Mouse (Mus musculus): Measurements from ENCODE around the gene Mmrn1. TPM values are rescaled to one million over a fixed set of nuclear protein-coding genes. Genes with fewer than 3 reads are reported as not detected.
A peak's percentile ranks its signal among the peaks of the same experiment; 100 is the strongest.
"Not testable (repeated sequence)": the region's sequence is repeated elsewhere in the genome, so short reads cannot be mapped to it uniquely, and the experiment has no call there.

The Mmrn1 gene
- 1.8 and 2.7 TPM in 2 replicates for polyA plus RNA-seq (2015; fragmentation: Nextera tagmentation; extraction: Ambion mirVana)

DNA sequence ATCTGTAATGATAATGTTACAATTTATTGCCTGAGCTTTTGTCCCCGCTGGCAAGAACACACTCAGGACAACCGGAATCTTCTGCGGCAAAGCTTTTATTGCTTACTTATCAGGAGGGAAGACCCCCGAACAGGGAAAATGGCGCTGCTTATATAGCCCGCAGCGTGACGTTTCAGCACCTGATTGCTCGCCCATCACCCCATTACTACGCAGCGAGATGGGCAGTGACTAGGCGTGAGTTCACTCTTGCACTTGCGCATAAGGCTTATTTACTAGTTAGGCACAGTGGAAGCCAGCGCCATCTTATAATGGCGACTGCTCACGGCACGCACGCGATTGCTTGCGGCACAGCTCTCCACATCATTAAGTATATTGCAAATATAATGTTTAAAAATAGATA lies at the start of gene Mmrn1:
Gene Mmrn1, plus strand, starts transcription at position 301 of the 400 bp plus-strand sequence.
- WGBS = 91% methylated on average over 20 of the region's 20 CpGs
- not testable (repeated sequence) for H3K9ac ChIP-seq (replicated peaks); H3K4me2 ChIP-seq; H3K36me3 ChIP-seq; H3K4me1 ChIP-seq; H3K27me3 ChIP-seq (replicated peaks); ATAC-seq (ENCODE audit: low FRiP score); H3K9me3 ChIP-seq (replicated peaks); H3K4me3 ChIP-seq (replicated peaks); H3K27ac ChIP-seq (replicated peaks)

GRCm38 (mm10) chr6:60880362-60880761 lies 44.4 kb upstream of the Mmrn1 start:
- H3K27ac ChIP-seq (replicated peaks) = no peak overlapping the region
- no peaks in the 10 kb centered on the region for H3K27me3 ChIP-seq (replicated peaks)
- H3K4me1 ChIP-seq = no peaks in the 10 kb centered on the region
- ATAC-seq (ENCODE audit: low FRiP score) = no peak
- no peaks in the 10 kb centered on the region for H3K9me3 ChIP-seq (replicated peaks)
- 97% methylated on average over 7 of the region's 7 CpGs for WGBS
- H3K36me3 ChIP-seq = no peaks in the 10 kb centered on the region
- H3K4me2 ChIP-seq = no peak overlapping the region
- no peak overlapping the region for H3K4me3 ChIP-seq (replicated peaks)
- H3K9ac ChIP-seq (replicated peaks) = no peak overlapping the region

GRCm38 (mm10) chr6:60881534-60881933 lies 43.2 kb upstream of the Mmrn1 start:
- Histone ChIP-seq H3K4me1 (no peaks in the 10 kb centered on the region), H3K27me3 (replicated peaks) (no peaks in the 10 kb centered on the region), H3K4me2 (no peak overlapping the region), H3K9ac (replicated peaks) (no peak overlapping the region), H3K9me3 (replicated peaks) (no peaks in the 10 kb centered on the region), H3K36me3 (no peaks in the 10 kb centered on the region), H3K27ac (replicated peaks) (no peak overlapping the region), H3K4me3 (replicated peaks) (no peak overlapping the region)
- WGBS = 74% methylated on average over 2 of the region's 2 CpGs
- ATAC-seq (ENCODE audit: low FRiP score) = no peak

DNA sequence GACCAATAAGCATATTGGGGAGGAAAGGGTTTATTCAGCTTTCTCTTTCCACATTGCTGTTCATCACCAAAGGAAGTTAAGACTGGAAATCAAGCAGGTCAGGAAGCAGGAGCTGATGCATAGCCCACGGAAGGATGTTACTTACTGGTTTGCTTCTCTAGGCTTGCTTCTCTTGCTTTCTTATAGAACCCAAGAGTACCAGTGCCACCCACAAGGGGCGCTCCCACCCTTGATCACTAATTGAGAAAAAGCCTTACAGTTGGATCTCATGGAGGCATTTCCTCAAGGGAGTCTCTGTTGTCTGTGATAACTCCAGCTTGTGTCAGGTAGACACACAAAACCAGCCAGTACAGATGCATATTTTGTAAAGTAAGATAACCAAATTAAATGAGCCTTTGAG lies 17.5 kb upstream of the Mmrn1 start:
- Histone ChIP-seq H3K27me3 (replicated peaks) (no peaks in the 10 kb centered on the region), H3K4me2 (no peak overlapping the region), H3K36me3 (no peaks in the 10 kb centered on the region), H3K4me3 (replicated peaks) (no peak overlapping the region), H3K9ac (replicated peaks) (no peak overlapping the region), H3K27ac (replicated peaks) (no peak overlapping the region), H3K9me3 (replicated peaks) (no peaks in the 10 kb centered on the region), H3K4me1 (no peaks in the 10 kb centered on the region)
- ATAC-seq (ENCODE audit: low FRiP score) = no peak
- WGBS = 87% methylated on average over 2 of the region's 2 CpGs

GRCm38 (mm10) chr6:60931364-60931763 lies 6.6 kb downstream of the Mmrn1 start:
- Histone ChIP-seq H3K27ac (replicated peaks) (no peak overlapping the region), H3K9me3 (replicated peaks) (no peaks in the 10 kb centered on the region), H3K4me2 (no peak overlapping the region), H3K27me3 (replicated peaks) (no peaks in the 10 kb centered on the region), H3K9ac (replicated peaks) (no peak overlapping the region), H3K4me3 (replicated peaks) (no peak overlapping the region), H3K4me1 (no peaks in the 10 kb centered on the region), H3K36me3 (no peaks in the 10 kb centered on the region)
- ATAC-seq (ENCODE audit: low FRiP score) = peak; percentile 68; the same call in 1 of the 2 replicates

- Histone ChIP-seq H3K9ac (replicated peaks) (no peak overlapping the region), H3K27me3 (replicated peaks) (no peaks in the 10 kb centered on the region), H3K36me3 (no peaks in the 10 kb centered on the region), H3K4me3 (replicated peaks) (no peak overlapping the region), H3K4me1 (no peaks in the 10 kb centered on the region), H3K27ac (replicated peaks) (no peak overlapping the region), H3K9me3 (replicated peaks) (no peaks in the 10 kb centered on the region), H3K4me2 (no peak overlapping the region)
- WGBS = 79% methylated on average over 4 of the region's 4 CpGs
- no peak for ATAC-seq (ENCODE audit: low FRiP score)
Observed at GRCm38 (mm10) chr6:60934835-60935234, 10.1 kb downstream of the Mmrn1 start.

DNA sequence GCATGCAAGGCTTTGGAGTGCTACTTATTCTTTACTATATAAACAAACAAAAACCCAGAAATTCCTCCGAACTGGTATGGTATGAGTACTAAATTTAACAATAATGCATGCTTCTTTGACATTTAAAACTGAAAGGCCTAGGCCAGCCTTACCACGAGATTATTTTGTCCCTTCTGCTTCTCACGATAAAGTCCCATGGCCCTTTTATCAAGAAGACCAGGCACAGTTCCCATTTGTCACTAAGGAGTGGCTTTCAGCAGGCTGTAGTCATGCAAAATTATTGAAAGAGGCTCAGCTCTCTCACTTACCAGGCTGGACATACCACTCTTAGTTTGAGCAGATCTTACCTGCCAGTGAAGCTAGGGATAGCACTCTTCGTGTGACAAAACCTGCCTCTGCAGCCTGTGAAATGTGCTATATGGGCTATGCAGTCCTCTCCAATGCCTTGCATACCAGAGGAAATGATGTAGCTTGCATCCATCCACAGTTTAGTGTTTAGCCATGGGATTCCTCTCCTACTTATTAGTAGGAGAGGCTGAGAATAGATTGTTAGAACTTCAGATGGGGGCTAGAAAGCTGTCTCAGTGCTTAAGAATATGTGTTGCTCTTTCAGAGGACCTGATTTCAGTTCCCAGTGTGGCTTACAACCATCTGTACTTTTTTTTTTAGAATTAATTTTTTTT lies 10.8 kb downstream of the Mmrn1 start:
- Histone ChIP-seq H3K4me3 (replicated peaks) (no peak overlapping the region), H3K27me3 (replicated peaks) (no peaks in the 10 kb centered on the region), H3K4me2 (no peak overlapping the region), H3K27ac (replicated peaks) (no peak overlapping the region), H3K9me3 (replicated peaks) (no peaks in the 10 kb centered on the region), H3K9ac (replicated peaks) (no peak overlapping the region), H3K4me1 (no peaks in the 10 kb centered on the region), H3K36me3 (no peaks in the 10 kb centered on the region)
- WGBS = 84% methylated on average over 4 of the region's 4 CpGs
- ATAC-seq (ENCODE audit: low FRiP score) = no peak

GRCm38 (mm10) chr6:60944178-60944577 lies 19.4 kb downstream of the Mmrn1 start:
- ATAC-seq (ENCODE audit: low FRiP score) = no peak
- 87% methylated on average over 7 of the region's 7 CpGs for WGBS
- no peaks in the 10 kb centered on the region for H3K36me3 ChIP-seq
- no peaks in the 10 kb centered on the region for H3K9me3 ChIP-seq (replicated peaks)
- H3K27me3 ChIP-seq (replicated peaks) = no peaks in the 10 kb centered on the region
- no peaks in the 10 kb centered on the region for H3K4me1 ChIP-seq
- no peak overlapping the region for H3K4me2 ChIP-seq
- no peak overlapping the region for H3K27ac ChIP-seq (replicated peaks)
- H3K4me3 ChIP-seq (replicated peaks) = no peak overlapping the region
- H3K9ac ChIP-seq (replicated peaks) = no peak overlapping the region

DNA sequence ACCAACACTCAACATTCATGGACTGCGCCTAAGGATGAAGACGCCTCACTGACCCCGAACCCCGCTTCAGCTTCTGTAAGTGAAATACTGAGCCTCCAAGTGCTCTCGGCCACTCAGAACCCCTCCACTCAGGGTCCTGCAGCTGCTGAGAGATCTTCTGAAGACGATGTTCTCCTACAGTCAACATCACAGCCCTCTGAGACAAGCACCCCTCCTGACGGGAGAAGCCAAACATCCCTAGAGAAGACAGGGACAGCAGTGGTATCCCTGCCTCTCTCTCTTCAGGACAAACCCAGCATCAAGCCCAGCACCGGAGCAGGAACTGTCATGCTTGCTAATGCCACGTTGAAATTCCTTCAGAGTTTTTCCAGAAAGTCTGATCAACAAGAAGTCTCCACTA lies 19.8 kb downstream of the Mmrn1 start:
- Histone ChIP-seq H3K4me2 (no peak overlapping the region), H3K9me3 (replicated peaks) (no peaks in the 10 kb centered on the region), H3K9ac (replicated peaks) (no peak overlapping the region), H3K36me3 (no peaks in the 10 kb centered on the region), H3K4me1 (no peaks in the 10 kb centered on the region), H3K27ac (replicated peaks) (no peak overlapping the region), H3K27me3 (replicated peaks) (no peaks in the 10 kb centered on the region), H3K4me3 (replicated peaks) (no peak overlapping the region)
- no peak for ATAC-seq (ENCODE audit: low FRiP score)
- 86% methylated on average over 9 of the region's 9 CpGs for WGBS

DNA sequence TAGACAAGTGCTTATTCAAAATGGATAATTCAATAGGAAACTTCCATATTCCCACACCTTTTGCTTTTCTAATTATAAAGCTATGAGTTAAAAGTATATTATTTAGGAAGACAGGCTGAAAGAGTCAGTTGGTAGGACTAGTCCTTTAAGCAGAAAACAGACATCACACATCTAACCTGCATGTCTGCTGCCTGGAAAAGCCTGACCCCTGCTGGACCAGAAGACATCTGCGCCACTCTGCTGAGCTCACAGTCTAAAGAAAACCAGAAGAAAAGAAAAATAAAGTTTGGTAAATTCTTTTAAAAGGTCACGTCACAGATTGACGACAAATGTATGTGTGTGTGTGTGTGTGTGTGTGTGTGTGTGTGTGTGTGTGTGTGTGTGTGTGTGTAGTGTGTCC lies 25.6 kb downstream of the Mmrn1 start:
- Histone ChIP-seq H3K4me3 (replicated peaks) (no peak overlapping the region), H3K9ac (replicated peaks) (no peak overlapping the region), H3K27me3 (replicated peaks) (no peaks in the 10 kb centered on the region), H3K9me3 (replicated peaks) (no peaks in the 10 kb centered on the region), H3K27ac (replicated peaks) (no peak overlapping the region), H3K36me3 (no peaks in the 10 kb centered on the region), H3K4me2 (no peak overlapping the region), H3K4me1 (no peaks in the 10 kb centered on the region)
- no peak for ATAC-seq (ENCODE audit: low FRiP score)
- WGBS = 61% methylated on average over 3 of the region's 3 CpGs

- H3K9me3 ChIP-seq (replicated peaks) = no peaks in the 10 kb centered on the region
- H3K36me3 ChIP-seq = no peaks in the 10 kb centered on the region
- H3K4me1 ChIP-seq = no peaks in the 10 kb centered on the region
- no peaks in the 10 kb centered on the region for H3K27me3 ChIP-seq (replicated peaks)
- H3K4me2 ChIP-seq = no peak overlapping the region
- H3K9ac ChIP-seq (replicated peaks) = no peak overlapping the region
- no peak overlapping the region for H3K27ac ChIP-seq (replicated peaks)
- 55% methylated on average over 2 of the region's 2 CpGs for WGBS
- ATAC-seq (ENCODE audit: low FRiP score) = no peak; the same call in 1 of the 2 replicates
- H3K4me3 ChIP-seq (replicated peaks) = no peak overlapping the region
Observed at GRCm38 (mm10) chr6:60961285-60961684, 36.5 kb downstream of the Mmrn1 start.

- 27% methylated on average over 2 of the region's 2 CpGs for WGBS
Observed at GRCm38 (mm10) chr6:60961838-60962237, 37.1 kb downstream of the Mmrn1 start.

More at GRCm38 (mm10) chr6:60961838-60962237, 37.1 kb downstream of the Mmrn1 start:
- Histone ChIP-seq H3K4me1 (no peaks in the 10 kb centered on the region), H3K4me3 (replicated peaks) (no peak overlapping the region), H3K27ac (replicated peaks) (no peak overlapping the region), H3K9ac (replicated peaks) (no peak overlapping the region), H3K4me2 (no peak overlapping the region), H3K9me3 (replicated peaks) (no peaks in the 10 kb centered on the region), H3K36me3 (no peaks in the 10 kb centered on the region), H3K27me3 (replicated peaks) (no peaks in the 10 kb centered on the region)
- ATAC-seq (ENCODE audit: low FRiP score) = no peak
